Mouse (Mus musculus) right cerebral cortex, adult 18-20 months (tissue): ENCODE results near the gene Dip2c.

Experiments used
- DNase-seq: peaks from one replicate; pipeline ENCODE4 v3.0.0; 2022; ENCODE audit warnings: mixed read lengths

The Dip2c gene

GRCm38 (mm10) chr13:9562921-9563320, 286.6 kb downstream of the Dip2c start:
- no peak for DNase-seq

- DNase-seq, result peak; percentile 13
Measured at GRCm38 (mm10) chr13:9568852-9569251, 292.5 kb downstream of the Dip2c start.

- DNase-seq, result no peak
Measured at GRCm38 (mm10) chr13:9576686-9577085, 300.4 kb downstream of the Dip2c start.

GRCm38 (mm10) chr13:9578456-9578855, 302.1 kb downstream of the Dip2c start:
- no peak for DNase-seq

- DNase-seq, result no peak
Measured at GRCm38 (mm10) chr13:9581821-9582220, 305.5 kb downstream of the Dip2c start.

GRCm38 (mm10) chr13:9583579-9583978, 307.3 kb downstream of the Dip2c start:
- DNase-seq, result no peak

- DNase-seq, result no peak
Measured at GRCm38 (mm10) chr13:9599334-9600096, 323.2 kb downstream of the Dip2c start.

- no peak for DNase-seq
Measured at GRCm38 (mm10) chr13:9601350-9601749, 325.0 kb downstream of the Dip2c start.

GRCm38 (mm10) chr13:9611229-9611628, 334.9 kb downstream of the Dip2c start:
- no peak for DNase-seq

- DNase-seq, result no peak
Measured at GRCm38 (mm10) chr13:9632684-9633083, 356.4 kb downstream of the Dip2c start.

GRCm38 (mm10) chr13:9635951-9636350, 359.6 kb downstream of the Dip2c start:
- no peak for DNase-seq

GRCm38 (mm10) chr13:9636505-9636904, 360.2 kb downstream of the Dip2c start:
- no peak for DNase-seq

GRCm38 (mm10) chr13:9637949-9638348, 361.6 kb downstream of the Dip2c start:
- DNase-seq, result no peak

- DNase-seq, result no peak
Measured at GRCm38 (mm10) chr13:9648716-9649115, 372.4 kb downstream of the Dip2c start.

GRCm38 (mm10) chr13:9649894-9650293, 373.6 kb downstream of the Dip2c start:
- DNase-seq, result no peak

GRCm38 (mm10) chr13:9650580-9650979, 374.3 kb downstream of the Dip2c start:
- DNase-seq, result no peak

GRCm38 (mm10) chr13:9653018-9653417, 376.7 kb downstream of the Dip2c start:
- DNase-seq, result no peak

GRCm38 (mm10) chr13:9656613-9657012, 380.3 kb downstream of the Dip2c start:
- DNase-seq, result no peak

- DNase-seq, result no peak
Measured at GRCm38 (mm10) chr13:9660711-9661110, 384.4 kb downstream of the Dip2c start.

- no peak for DNase-seq
Measured at GRCm38 (mm10) chr13:9663593-9663992, 387.3 kb downstream of the Dip2c start.

- DNase-seq, result no peak
Measured at GRCm38 (mm10) chr13:9667954-9668496, 391.7 kb downstream of the Dip2c start.

- no peak for DNase-seq
Measured at GRCm38 (mm10) chr13:9669246-9669645, 392.9 kb downstream of the Dip2c start.

GRCm38 (mm10) chr13:9674126-9674525, 397.8 kb downstream of the Dip2c start:
- DNase-seq, result no peak

- DNase-seq, result no peak
Measured at GRCm38 (mm10) chr13:9681492-9681891, 405.2 kb downstream of the Dip2c start.

- DNase-seq, result no peak
Measured at GRCm38 (mm10) chr13:9683280-9683679, 407.0 kb downstream of the Dip2c start.
